Mouse (Mus musculus) heart, adult 2 months (tissue): ENCODE measurements around the gene Grcc10.

Experiments
- CTCF ChIP-seq: fragments of 200-600 bp; IDR thresholded peaks from 2 replicates; pipeline ENCODE4 v1.8.1; 2022; ENCODE audit warnings: antibody characterized with exemption, mild to moderate bottlenecking, moderate library complexity
- EP300 ChIP-seq: fragments of 200-500 bp; IDR thresholded peaks from 2 replicates; pipeline ENCODE4 v1.6.1; 2011; ENCODE audit warnings: low read depth, low read length, control low read depth; ENCODE audit not compliant: insufficient read depth
- POLR2A ChIP-seq: fragments of 200-500 bp; IDR thresholded peaks from 2 replicates; pipeline ENCODE4 v1.6.1; 2011; ENCODE audit warnings: mild to moderate bottlenecking, low read depth, low read length, control low read depth; ENCODE audit not compliant: insufficient read depth

DNA sequence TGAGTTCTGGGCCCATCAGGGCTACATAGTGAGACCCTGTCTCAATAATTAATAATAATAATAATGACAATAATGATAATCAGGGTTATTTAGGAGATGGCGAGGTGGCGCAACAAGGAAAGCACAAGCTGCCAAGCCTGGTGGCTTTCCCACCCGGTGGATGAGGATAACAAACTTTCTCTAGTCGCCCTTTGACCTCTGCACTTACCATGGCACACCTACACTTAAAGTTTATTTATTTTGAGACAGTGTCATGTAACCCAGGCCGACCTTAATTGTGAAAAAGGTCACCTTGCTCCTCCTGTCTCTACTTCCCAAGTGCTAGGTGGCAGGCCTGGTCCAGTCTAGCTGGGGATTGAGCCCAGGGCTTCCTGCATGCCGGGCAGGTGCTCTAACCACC, 42.4 kb downstream of the Grcc10 start:
- no peak for TF ChIP-seq CTCF
- no peak for TF ChIP-seq EP300
- TF ChIP-seq POLR2A = no peak
